Mouse (Mus musculus): ENCODE measurements at regions not wholly inside any gene's neighbourhood (a gene's known extent, or its start where the extent isn't known, plus 50 kb on each side); places are given as distances from the start of the nearest gene placed in this dataset.

- TF ChIP-seq POLR2A (IDR thresholded peaks at IDR 0.05; ENCODE audit: insufficient read length, low read depth) (no peak), TCF12 (IDR thresholded peaks at IDR 0.05; ENCODE audit: insufficient read depth, poor library complexity, severe bottlenecking) (no peak), POLR2AphosphoS2 (IDR thresholded peaks at IDR 0.05; ENCODE audit: insufficient read length, low read depth) (no peak), MYOG (IDR thresholded peaks at IDR 0.05; ENCODE audit: control insufficient read depth in 1 of 3, insufficient read depth in 1 of 3, insufficient read length in 2 of 3, low read depth in 2 of 3) (no peak), SRF (IDR thresholded peaks at IDR 0.05; ENCODE audit: control insufficient read depth, insufficient read length, low read depth) (no peak), USF1 (IDR thresholded peaks at IDR 0.05; ENCODE audit: low read depth) (no peak), REST (IDR thresholded peaks at IDR 0.05; ENCODE audit: insufficient read depth, insufficient read length) (no peak), MAX (IDR thresholded peaks at IDR 0.05; ENCODE audit: low read depth) (no peak)
Measured at GRCm38 (mm10) chr13:63669031-63669430, 95.6 kb upstream of the Ptch1 start.
